Mouse (Mus musculus) intestine, embryonic 14.5 days (tissue): ENCODE results near the gene Celf2. TPM values are rescaled to one million over a fixed set of nuclear protein-coding genes. Genes with fewer than 3 reads are reported as not detected.

Experiments
- ATAC-seq: fragments of 200-750 bp; cut with Nextera tagmentation; replicated peaks from 2 replicates; pipeline ENCODE4 v1.8.0; 2017; ENCODE audit warnings: low read depth, moderate number of reproducible peaks, moderate TSS enrichment, moderate library complexity; ENCODE audit not compliant: low FRiP score, low TSS enrichment
- DNase-seq: peaks from one replicate; pipeline ENCODE4 v3.0.0-alpha.2; 2018; ENCODE audit warnings: low spot score
- H3K27ac ChIP-seq: fragments of 300-500 bp; sonication (generic); 2 replicates; pipeline ENCODE4 v1.5.1; 2014; ENCODE audit warnings: low read depth, mild to moderate bottlenecking, control low read depth
- H3K27me3 ChIP-seq: fragments of 300-500 bp; sonication (generic); replicated peaks from 2 replicates; pipeline ENCODE4 v1.6.1; 2014; ENCODE audit warnings: low read length, control low read depth; ENCODE audit not compliant: control insufficient read depth, insufficient read depth
- H3K36me3 ChIP-seq: fragments of 300-500 bp; sonication (generic); 2 replicates; pipeline ENCODE4 v1.6.1; 2014; ENCODE audit warnings: low read length, control low read depth; ENCODE audit not compliant: control insufficient read depth, insufficient read depth
- H3K4me1 ChIP-seq: fragments of 300-500 bp; sonication (generic); replicated peaks from 2 replicates; pipeline ENCODE4 v1.6.1; 2014; ENCODE audit warnings: low read length, control low read depth, mixed read lengths; ENCODE audit not compliant: control insufficient read depth, insufficient read depth
- H3K4me2 ChIP-seq: fragments of 300-500 bp; sonication (generic); 2 replicates; pipeline ENCODE4 v1.6.1; 2014; ENCODE audit warnings: low read length
- H3K4me3 ChIP-seq: fragments of 300-500 bp; sonication (generic); 2 replicates; pipeline ENCODE4 v1.5.1; 2014; ENCODE audit warnings: low read depth, low read length, control low read depth, mixed read lengths
- H3K9ac ChIP-seq: fragments of 300-500 bp; sonication (generic); 2 replicates; pipeline ENCODE4 v1.6.1; 2014; ENCODE audit warnings: mild to moderate bottlenecking, low read length
- H3K9me3 ChIP-seq: fragments of 300-500 bp; sonication (generic); 2 replicates; pipeline ENCODE4 v1.6.1; 2016; ENCODE audit warnings: low read length, control low read depth; ENCODE audit not compliant: control insufficient read depth
- WGBS: fragments of 180-500 bp; shearing (Covaris S2); extraction: QIAGEN DNeasy Blood & Tissue Kit; methylation state at CpG from one replicate; pipeline ENCODE4 v1.1.7; 2014; 5-methylcytosine and 5-hydroxymethylcytosine counted together
- polyA plus RNA-seq: library from polyadenylated mRNA; unstranded; fragments of >200 nt; fragmentation: Nextera tagmentation; extraction: Ambion mirVana; gene quantifications from 2 replicates; pipeline ENCODE4 v1.2.1, GENCODE M21; 2014

Gene Celf2
- polyA plus RNA-seq, 1 experiment from 2014 or later = 53.5 TPM

GRCm38 (mm10) chr2:6547139-6547664, 962.2 kb downstream of the Celf2 start:
- ATAC-seq = 0 out of 2 replicates have a peak, but pooled peaks have one; percentile 50
- H3K9ac ChIP-seq = no peak overlapping the region

GRCm38 (mm10) chr2:6546462-6547138, 962.8 kb downstream of the Celf2 start:
- Histone ChIP-seq H3K27me3 (no peaks in the 10 kb centered on the region), H3K9ac (no peak overlapping the region), H3K9me3 (no peaks in the 10 kb centered on the region), H3K4me3 (no peak overlapping the region), H3K4me1 (no peaks in the 10 kb centered on the region), H3K4me2 (no peak overlapping the region), H3K36me3 (0 out of 2 replicates have a peak, but pooled peaks cover 4% of the 10 kb centered on the region), H3K27ac (no peak overlapping the region)
- WGBS = 72% methylated on average over 14 of the region's 14 CpGs
- ATAC-seq (no peak), DNase-seq (no peak)

More at GRCm38 (mm10) chr2:6547139-6547664, 962.2 kb downstream of the Celf2 start:
- H3K9me3 ChIP-seq = no peaks in the 10 kb centered on the region
- WGBS = 61% methylated on average over 9 of the region's 9 CpGs
- H3K4me1 ChIP-seq = no peaks in the 10 kb centered on the region
- no peak overlapping the region for H3K4me2 ChIP-seq
- DNase-seq = no peak
- no peak overlapping the region for H3K4me3 ChIP-seq
- no peaks in the 10 kb centered on the region for H3K27me3 ChIP-seq
- 0 out of 2 replicates have a peak, but pooled peaks cover 4% of the 10 kb centered on the region for H3K36me3 ChIP-seq
- H3K27ac ChIP-seq = no peak overlapping the region

GRCm38 (mm10) chr2:6545127-6545931, 964.0 kb downstream of the Celf2 start:
- Histone ChIP-seq H3K9ac (no peak overlapping the region), H3K4me2 (no peak overlapping the region), H3K27me3 (no peaks in the 10 kb centered on the region), H3K27ac (no peak overlapping the region), H3K9me3 (no peaks in the 10 kb centered on the region), H3K4me1 (0 out of 2 replicates have a peak, but pooled peaks cover 4% of the 10 kb centered on the region), H3K4me3 (no peak overlapping the region), H3K36me3 (0 out of 2 replicates have a peak, but pooled peaks cover 4% of the 10 kb centered on the region)
- DNase-seq (peak; percentile 46), ATAC-seq (no peak)
- WGBS = 85% methylated on average over 10 of the region's 10 CpGs

- Histone ChIP-seq H3K9me3 (no peaks in the 10 kb centered on the region), H3K4me3 (no peak overlapping the region), H3K4me2 (no peak overlapping the region), H3K9ac (no peak overlapping the region), H3K4me1 (0 out of 2 replicates have a peak, but pooled peaks cover 4% of the 10 kb centered on the region), H3K27ac (no peak overlapping the region), H3K36me3 (no peaks in the 10 kb centered on the region), H3K27me3 (no peaks in the 10 kb centered on the region)
- ATAC-seq (no peak), DNase-seq (no peak)
- WGBS = 88% methylated on average over 5 of the region's 5 CpGs
These were observed 965.7 kb downstream of the Celf2 start for GRCm38 (mm10) chr2:6543650-6544049.

GRCm38 (mm10) chr2:6542556-6543180, 966.7 kb downstream of the Celf2 start:
- no peak overlapping the region for H3K27ac ChIP-seq
- H3K4me2 ChIP-seq = no peak overlapping the region
- 91% methylated on average over 12 of the region's 12 CpGs for whole genome bisulfite sequencing
- no peaks in the 10 kb centered on the region for H3K27me3 ChIP-seq
- H3K9ac ChIP-seq = no peak overlapping the region
- no peaks in the 10 kb centered on the region for H3K9me3 ChIP-seq
- no peaks in the 10 kb centered on the region for H3K36me3 ChIP-seq
- H3K4me1 ChIP-seq = 0 out of 2 replicates have a peak, but pooled peaks cover 4% of the 10 kb centered on the region
- no peak overlapping the region for H3K4me3 ChIP-seq
- DNase-seq (no peak), ATAC-seq (no peak)

- 0 out of 2 replicates have a peak, but pooled peaks cover 4% of the 10 kb centered on the region for H3K4me1 ChIP-seq
- no peak overlapping the region for H3K4me2 ChIP-seq
- no peaks in the 10 kb centered on the region for H3K27me3 ChIP-seq
- H3K9me3 ChIP-seq = no peaks in the 10 kb centered on the region
- DNase-seq (no peak), ATAC-seq (no peak)
- no peaks in the 10 kb centered on the region for H3K36me3 ChIP-seq
- H3K27ac ChIP-seq = no peak overlapping the region
- H3K9ac ChIP-seq = no peak overlapping the region
- no peak overlapping the region for H3K4me3 ChIP-seq
- WGBS = 89% methylated on average over 5 of the region's 6 CpGs
These were observed 968.5 kb downstream of the Celf2 start for GRCm38 (mm10) chr2:6540825-6541224.

- WGBS = 38% methylated on average over 11 of the region's 11 CpGs
- Histone ChIP-seq H3K4me2 (no peak overlapping the region), H3K9me3 (no peaks in the 10 kb centered on the region), H3K36me3 (no peaks in the 10 kb centered on the region), H3K4me3 (no peak overlapping the region), H3K27me3 (no peaks in the 10 kb centered on the region), H3K27ac (no peak overlapping the region), H3K9ac (no peak overlapping the region), H3K4me1 (0 out of 2 replicates have a peak, but pooled peaks cover 4% of the 10 kb centered on the region)
- no peak for ATAC-seq
- DNase-seq = no peak
These were observed 969.3 kb downstream of the Celf2 start for GRCm38 (mm10) chr2:6540092-6540491.

GRCm38 (mm10) chr2:6538500-6538899, 970.9 kb downstream of the Celf2 start:
- DNase-seq = no peak
- WGBS = 78% methylated on average over 2 of the region's 2 CpGs

More at GRCm38 (mm10) chr2:6538500-6538899, 970.9 kb downstream of the Celf2 start:
- no peak overlapping the region for H3K4me3 ChIP-seq
- H3K36me3 ChIP-seq = no peaks in the 10 kb centered on the region
- H3K9me3 ChIP-seq = no peaks in the 10 kb centered on the region
- no peak overlapping the region for H3K4me2 ChIP-seq
- ATAC-seq = no peak
- H3K4me1 ChIP-seq = 0 out of 2 replicates have a peak, but pooled peaks cover 4% of the 10 kb centered on the region
- H3K9ac ChIP-seq = no peak overlapping the region
- H3K27me3 ChIP-seq = no peaks in the 10 kb centered on the region
- H3K27ac ChIP-seq = no peak overlapping the region
